Mouse (Mus musculus) midbrain, embryonic 15.5 days (tissue): Measurements from ENCODE around the gene Kat2a. TPM values are rescaled to one million over a fixed set of nuclear protein-coding genes. Genes with fewer than 3 reads are reported as not detected.

ENCODE experiments used
- ATAC-seq: fragments of 200-750 bp; cut with Nextera tagmentation; replicated peaks from 2 replicates; pipeline ENCODE4 v1.8.0; 2017; ENCODE audit warnings: moderate TSS enrichment
- H3K27ac ChIP-seq: fragments of 300-500 bp; sonication (generic); 2 replicates; pipeline ENCODE4 v1.5.1; 2015; ENCODE audit warnings: mild to moderate bottlenecking, inconsistent platforms
- H3K27me3 ChIP-seq: fragments of 300-500 bp; sonication (generic); replicated peaks from 2 replicates; pipeline ENCODE4 v1.6.1; 2015; ENCODE audit warnings: inconsistent platforms
- H3K36me3 ChIP-seq: fragments of 300-500 bp; sonication (generic); replicated peaks from 2 replicates; pipeline ENCODE4 v1.6.1; 2015; ENCODE audit warnings: inconsistent platforms
- H3K4me1 ChIP-seq: fragments of 300-500 bp; sonication (generic); 2 replicates; pipeline ENCODE4 v1.6.1; 2015; ENCODE audit warnings: inconsistent platforms
- H3K4me2 ChIP-seq: fragments of 300-500 bp; sonication (generic); 2 replicates; pipeline ENCODE4 v1.6.1; 2015; ENCODE audit warnings: inconsistent platforms, mild to moderate bottlenecking, moderate library complexity
- H3K4me3 ChIP-seq: fragments of 300-500 bp; sonication (generic); 2 replicates; pipeline ENCODE4 v1.5.1; 2015; ENCODE audit warnings: mild to moderate bottlenecking, inconsistent platforms
- H3K9ac ChIP-seq: fragments of 300-500 bp; sonication (generic); 2 replicates; pipeline ENCODE4 v1.6.1; 2015; ENCODE audit warnings: mild to moderate bottlenecking, inconsistent platforms
- H3K9me3 ChIP-seq: fragments of 300-500 bp; sonication (generic); 2 replicates; pipeline ENCODE4 v1.6.1; 2016; ENCODE audit warnings: inconsistent platforms
- WGBS: fragments of 180-500 bp; shearing (Covaris S2); methylation state at CpG from one replicate; pipeline ENCODE4 v1.1.7; 2015; ENCODE audit warnings: mixed read lengths; 5-methylcytosine and 5-hydroxymethylcytosine counted together
- polyA plus RNA-seq: library from polyadenylated mRNA; unstranded; fragments of >200 nt; fragmentation: Nextera tagmentation; extraction: Ambion mirVana; gene quantifications from 2 replicates; pipeline ENCODE4 v1.2.1, GENCODE M21; 2015

Gene Kat2a
- polyA plus RNA-seq, 1 experiment from 2014 or later, result 67.2 TPM

- Histone ChIP-seq H3K4me2 (no peak overlapping the region), H3K36me3 (0 out of 2 replicates have a peak, but pooled peaks cover 6% of the 10 kb centered on the region), H3K27ac (no peak overlapping the region), H3K27me3 (no peaks in the 10 kb centered on the region), H3K9me3 (no peaks in the 10 kb centered on the region), H3K9ac (no peak overlapping the region), H3K4me3 (no peak overlapping the region), H3K4me1 (peaks cover under 1% of the 10 kb centered on the region; the same call in 1 of the 2 replicates)
- no peak for ATAC-seq
- WGBS, result 90% methylated on average over 6 of the region's 6 CpGs
These were observed 18.4 kb upstream of the Kat2a start for GRCm38 (mm10) chr11:100730477-100731205.

- Histone ChIP-seq H3K27me3 (no peaks in the 10 kb centered on the region), H3K9ac (no peak overlapping the region), H3K4me3 (no peak overlapping the region), H3K36me3 (0 out of 2 replicates have a peak, but pooled peaks cover 6% of the 10 kb centered on the region), H3K4me1 (no peaks in the 10 kb centered on the region), H3K27ac (no peak overlapping the region), H3K9me3 (no peaks in the 10 kb centered on the region), H3K4me2 (no peak overlapping the region)
- WGBS, result 96% methylated on average over 4 of the region's 4 CpGs
- ATAC-seq, result no peak
These were observed 17.7 kb upstream of the Kat2a start for GRCm38 (mm10) chr11:100729976-100730375.

GRCm38 (mm10) chr11:100728601-100729000 lies 16.3 kb upstream of the Kat2a start:
- H3K36me3 ChIP-seq, result 0 out of 2 replicates have a peak, but pooled peaks cover 6% of the 10 kb centered on the region
- no peak overlapping the region for H3K27ac ChIP-seq
- no peak overlapping the region for H3K4me2 ChIP-seq
- WGBS, result 83% methylated on average over 6 of the region's 6 CpGs
- no peaks in the 10 kb centered on the region for H3K9me3 ChIP-seq
- H3K9ac ChIP-seq, result no peak overlapping the region
- no peaks in the 10 kb centered on the region for H3K4me1 ChIP-seq
- ATAC-seq, result no peak
- no peak overlapping the region for H3K4me3 ChIP-seq
- H3K27me3 ChIP-seq, result no peaks in the 10 kb centered on the region

GRCm38 (mm10) chr11:100727201-100727600 lies 14.9 kb upstream of the Kat2a start:
- WGBS, result 97% methylated on average over 3 of the region's 3 CpGs
- H3K27ac ChIP-seq, result no peak overlapping the region
- 0 out of 2 replicates have a peak, but pooled peaks cover 6% of the 10 kb centered on the region for H3K36me3 ChIP-seq
- no peak overlapping the region for H3K4me3 ChIP-seq
- no peak for ATAC-seq
- no peak overlapping the region for H3K4me2 ChIP-seq
- H3K9me3 ChIP-seq, result no peaks in the 10 kb centered on the region
- no peaks in the 10 kb centered on the region for H3K27me3 ChIP-seq
- H3K9ac ChIP-seq, result no peak overlapping the region
- peaks cover 5% of the 10 kb centered on the region; the same call in 1 of the 2 replicates for H3K4me1 ChIP-seq

- Histone ChIP-seq H3K9ac (no peak overlapping the region), H3K4me3 (no peak overlapping the region), H3K36me3 (0 out of 2 replicates have a peak, but pooled peaks cover 6% of the 10 kb centered on the region), H3K27ac (no peak overlapping the region), H3K9me3 (no peaks in the 10 kb centered on the region), H3K27me3 (no peaks in the 10 kb centered on the region), H3K4me1 (peaks cover 14% of the 10 kb centered on the region; the same call in 1 of the 2 replicates), H3K4me2 (no peak overlapping the region)
- WGBS, result 66% methylated on average over 5 of the region's 5 CpGs
- no peak for ATAC-seq
These were observed 12.8 kb upstream of the Kat2a start for GRCm38 (mm10) chr11:100724919-100725512.

- Histone ChIP-seq H3K4me1 (peaks cover 14% of the 10 kb centered on the region; the same call in 1 of the 2 replicates), H3K9ac (no peak overlapping the region), H3K4me3 (no peak overlapping the region), H3K36me3 (peaks cover 9% of the 10 kb centered on the region), H3K27me3 (no peaks in the 10 kb centered on the region), H3K4me2 (no peak overlapping the region), H3K9me3 (no peaks in the 10 kb centered on the region), H3K27ac (no peak overlapping the region)
- ATAC-seq, result no peak
- WGBS, result 70% methylated on average over 2 of the region's 2 CpGs
These were observed 10.3 kb upstream of the Kat2a start for GRCm38 (mm10) chr11:100722493-100723028.

- H3K9me3 ChIP-seq, result no peaks in the 10 kb centered on the region
- 0 out of 2 replicates have a peak overlapping the region, but pooled peaks have one; percentile 1 for H3K9ac ChIP-seq
- WGBS, result 70% methylated on average over 8 of the region's 8 CpGs
- peaks cover 14% of the 10 kb centered on the region; the same call in 1 of the 2 replicates for H3K4me1 ChIP-seq
- no peak overlapping the region for H3K4me2 ChIP-seq
- no peak for ATAC-seq
- peak overlapping the region; percentile 27; the same call in 1 of the 2 replicates for H3K27ac ChIP-seq
- no peaks in the 10 kb centered on the region for H3K27me3 ChIP-seq
- peaks cover 15% of the 10 kb centered on the region for H3K36me3 ChIP-seq
- H3K4me3 ChIP-seq, result no peak overlapping the region
These were observed 9.7 kb upstream of the Kat2a start for GRCm38 (mm10) chr11:100721776-100722492.

- no peaks in the 10 kb centered on the region for H3K27me3 ChIP-seq
- WGBS, result 51% methylated on average over 4 of the region's 4 CpGs
- H3K9me3 ChIP-seq, result no peaks in the 10 kb centered on the region
- H3K4me3 ChIP-seq, result no peak overlapping the region
- H3K4me2 ChIP-seq, result no peak overlapping the region
- H3K9ac ChIP-seq, result no peak overlapping the region
- no peak for ATAC-seq
- peak overlapping the region; percentile 27; the same call in 1 of the 2 replicates for H3K27ac ChIP-seq
- H3K4me1 ChIP-seq, result peaks cover 14% of the 10 kb centered on the region; the same call in 1 of the 2 replicates
- H3K36me3 ChIP-seq, result peaks cover 19% of the 10 kb centered on the region
These were observed 9.0 kb upstream of the Kat2a start for GRCm38 (mm10) chr11:100721254-100721653.

GRCm38 (mm10) chr11:100720345-100720744 lies 8.1 kb upstream of the Kat2a start:
- Histone ChIP-seq H3K9me3 (no peaks in the 10 kb centered on the region), H3K36me3 (peaks cover 22% of the 10 kb centered on the region)
- WGBS, result 73% methylated on average over 5 of the region's 5 CpGs

GRCm38 (mm10) chr11:100719893-100720292 lies 7.6 kb upstream of the Kat2a start:
- no peak for ATAC-seq
- 86% methylated on average over 11 of the region's 11 CpGs for WGBS
- Histone ChIP-seq H3K36me3 (peaks cover 22% of the 10 kb centered on the region), H3K9ac (no peak overlapping the region), H3K4me1 (peaks cover 14% of the 10 kb centered on the region; the same call in 1 of the 2 replicates), H3K9me3 (no peaks in the 10 kb centered on the region), H3K27ac (no peak overlapping the region; the same call in 1 of the 2 replicates), H3K4me2 (no peak overlapping the region), H3K4me3 (no peak overlapping the region), H3K27me3 (no peaks in the 10 kb centered on the region)

More at GRCm38 (mm10) chr11:100720345-100720744, 8.1 kb upstream of the Kat2a start:
- no peak overlapping the region for H3K4me3 ChIP-seq
- no peak overlapping the region for H3K4me2 ChIP-seq
- ATAC-seq, result no peak
- H3K9ac ChIP-seq, result no peak overlapping the region
- peaks cover 14% of the 10 kb centered on the region; the same call in 1 of the 2 replicates for H3K4me1 ChIP-seq
- H3K27me3 ChIP-seq, result no peaks in the 10 kb centered on the region
- 0 out of 2 replicates have a peak overlapping the region, but pooled peaks have one; percentile 27 for H3K27ac ChIP-seq

GRCm38 (mm10) chr11:100719312-100719711 lies 7.0 kb upstream of the Kat2a start:
- H3K27me3 ChIP-seq, result no peaks in the 10 kb centered on the region
- H3K4me3 ChIP-seq, result no peak overlapping the region
- H3K4me2 ChIP-seq, result no peak overlapping the region
- H3K9ac ChIP-seq, result no peak overlapping the region
- H3K9me3 ChIP-seq, result no peaks in the 10 kb centered on the region
- peaks cover 22% of the 10 kb centered on the region for H3K36me3 ChIP-seq
- WGBS, result 90% methylated on average over 3 of the region's 3 CpGs
- ATAC-seq, result no peak
- H3K27ac ChIP-seq, result no peak overlapping the region
- H3K4me1 ChIP-seq, result peaks cover 14% of the 10 kb centered on the region; the same call in 1 of the 2 replicates

- Histone ChIP-seq H3K4me3 (no peak overlapping the region), H3K27ac (no peak overlapping the region), H3K9ac (no peak overlapping the region), H3K36me3 (peaks cover 22% of the 10 kb centered on the region), H3K27me3 (no peaks in the 10 kb centered on the region), H3K9me3 (no peaks in the 10 kb centered on the region), H3K4me2 (no peak overlapping the region), H3K4me1 (peaks cover 18% of the 10 kb centered on the region)
- ATAC-seq, result no peak
- WGBS, result 91% methylated on average over 4 of the region's 4 CpGs
These were observed 6.6 kb upstream of the Kat2a start for GRCm38 (mm10) chr11:100718866-100719265.
